Mouse (Mus musculus) brain, embryonic 18.5 days (tissue): Measurements from ENCODE around the gene Aff4.

ENCODE experiments used
- DNase-seq: peaks from one replicate; pipeline ENCODE4 v3.0.0-alpha.2; 2012; ENCODE audit warnings: low read depth, low spot score

The Aff4 gene

DNA sequence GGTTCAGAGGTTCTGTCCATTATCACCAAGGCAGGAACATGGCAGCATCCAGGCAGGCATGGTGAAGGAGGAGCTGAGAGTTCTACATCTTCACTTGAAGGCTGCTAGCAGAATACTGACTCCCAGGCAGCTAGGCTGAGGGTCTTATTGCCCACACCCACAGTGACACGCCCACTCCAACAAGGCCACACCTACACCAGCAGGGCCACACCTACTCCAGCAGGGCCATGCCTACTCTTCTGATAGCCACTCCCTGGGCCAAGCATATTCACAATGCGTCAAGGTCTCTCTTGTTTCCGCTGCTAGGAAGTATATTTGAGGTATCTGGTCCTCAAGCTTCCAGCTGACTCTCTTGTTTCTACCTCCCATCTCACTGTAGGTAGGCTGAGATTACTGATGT, 108.4 kb downstream of the Aff4 start:
- DNase-seq: no peak

DNA sequence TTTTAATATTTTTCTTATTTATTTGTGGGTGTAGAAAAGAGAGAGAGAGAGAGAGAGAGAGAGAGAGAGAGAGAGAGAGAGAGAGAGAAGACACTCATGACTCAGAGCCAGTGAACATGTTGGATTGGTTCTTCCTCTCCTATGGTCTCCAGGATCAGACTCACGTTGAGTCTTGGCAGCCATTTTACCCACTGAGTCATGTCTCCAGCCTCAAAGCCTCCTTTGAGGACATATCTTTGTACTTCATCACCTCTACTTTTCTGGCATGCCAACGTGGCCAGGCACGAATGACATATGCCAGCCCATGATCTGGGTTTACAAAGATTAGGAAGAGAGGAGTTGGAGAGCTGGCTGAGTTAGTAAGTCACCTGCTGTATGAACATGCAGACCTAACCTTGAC, 109.6 kb downstream of the Aff4 start:
- DNase-seq: no peak

DNA sequence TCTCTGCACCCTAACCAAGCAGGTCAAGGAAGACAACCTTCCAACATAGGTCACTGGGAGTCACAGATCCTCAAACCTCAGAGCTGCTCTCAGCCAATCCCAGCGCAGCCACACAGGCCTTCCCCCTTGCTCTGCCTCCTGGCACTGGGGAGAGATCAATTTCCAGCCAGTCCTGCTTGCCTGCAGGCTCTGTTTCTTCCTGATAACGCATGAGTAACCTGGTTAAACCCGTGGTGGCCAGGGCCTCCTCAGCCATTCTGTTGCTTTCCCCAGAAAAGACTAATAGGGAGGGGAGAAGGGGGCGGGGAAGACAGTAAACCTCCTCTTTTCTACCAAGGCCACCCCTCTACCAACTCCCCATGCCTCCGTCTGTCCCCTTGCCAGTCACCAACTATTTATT, 111.1 kb downstream of the Aff4 start:
- DNase-seq: no peak

DNA sequence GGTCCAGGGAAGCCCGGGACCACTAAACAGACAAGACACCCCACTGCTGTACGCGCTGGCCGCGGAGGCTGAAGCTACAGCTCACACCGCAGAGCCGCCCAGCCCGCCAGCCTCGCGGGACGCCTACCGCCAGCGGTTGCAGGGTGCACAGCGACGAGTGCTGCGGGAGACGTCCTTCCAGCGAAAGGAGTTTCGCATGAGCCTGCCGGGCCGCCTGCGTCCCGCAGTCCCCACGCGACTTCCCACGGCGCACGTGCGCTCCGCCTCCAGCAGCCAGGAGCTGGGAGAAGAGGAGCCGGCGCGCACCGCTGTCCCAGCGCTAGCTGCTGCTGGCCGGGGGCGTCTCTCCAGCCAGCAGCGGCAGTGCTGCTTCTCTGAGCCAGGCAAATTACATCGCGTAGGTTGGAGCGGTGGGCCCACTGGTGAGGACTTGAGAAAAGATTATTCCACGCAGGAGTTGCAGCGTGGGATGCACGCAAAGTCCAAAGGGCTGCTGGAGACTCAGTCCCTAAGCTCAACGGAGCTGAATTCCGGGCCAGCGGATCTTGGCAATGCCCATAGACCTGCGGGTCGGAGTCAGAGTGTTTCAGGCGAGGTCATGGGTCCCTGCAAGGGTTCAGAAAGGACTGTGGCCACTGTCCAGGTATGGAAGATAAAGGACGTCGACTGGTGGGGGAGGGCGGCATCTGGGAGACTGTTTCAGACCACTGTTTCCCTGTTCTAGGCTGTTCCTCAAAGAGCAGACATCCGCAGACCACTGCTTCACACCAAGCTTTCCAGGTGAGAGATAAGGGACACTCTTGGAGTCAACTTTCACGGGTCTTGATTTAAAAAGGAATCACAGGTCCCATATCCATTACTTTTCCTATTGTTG, 113.2 kb downstream of the Aff4 start:
- no peak for DNase-seq

DNA sequence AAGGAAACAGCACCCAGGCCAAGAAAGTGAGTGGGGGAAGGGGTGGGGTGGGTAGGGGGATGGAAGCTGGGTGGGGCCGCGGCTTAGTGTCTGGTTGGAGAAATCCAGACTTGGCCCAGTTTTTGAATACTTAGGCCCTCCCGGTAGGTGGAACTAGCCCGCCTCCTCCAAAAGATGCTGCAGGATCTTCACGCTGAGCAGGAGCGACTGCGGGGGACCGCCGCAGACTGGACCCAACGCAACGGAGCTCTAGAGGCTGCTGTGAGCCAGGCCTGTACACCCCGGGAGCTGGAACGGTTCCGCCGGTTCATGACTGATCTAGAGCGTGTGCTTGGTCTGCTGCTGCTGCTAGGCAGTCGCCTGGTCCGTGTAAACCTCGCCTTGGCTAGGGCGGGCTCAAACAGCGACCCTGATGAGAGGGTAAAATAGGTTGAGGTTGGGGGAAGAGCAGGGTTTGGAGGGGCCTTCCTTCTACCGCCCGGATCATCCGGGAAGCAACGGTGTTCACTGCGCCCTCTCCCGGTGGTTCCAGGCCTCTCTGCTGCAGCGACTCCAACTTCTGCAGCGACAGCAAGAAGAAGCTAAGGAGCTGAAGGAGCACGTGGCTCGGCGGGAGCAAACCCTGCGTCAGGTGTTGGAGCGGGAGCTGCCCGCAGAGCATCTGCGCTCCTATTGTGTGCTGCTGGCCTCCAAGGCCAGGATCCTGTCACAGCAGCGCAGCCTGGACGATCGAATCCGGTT, 115.8 kb downstream of the Aff4 start:
- DNase-seq: no peak

DNA sequence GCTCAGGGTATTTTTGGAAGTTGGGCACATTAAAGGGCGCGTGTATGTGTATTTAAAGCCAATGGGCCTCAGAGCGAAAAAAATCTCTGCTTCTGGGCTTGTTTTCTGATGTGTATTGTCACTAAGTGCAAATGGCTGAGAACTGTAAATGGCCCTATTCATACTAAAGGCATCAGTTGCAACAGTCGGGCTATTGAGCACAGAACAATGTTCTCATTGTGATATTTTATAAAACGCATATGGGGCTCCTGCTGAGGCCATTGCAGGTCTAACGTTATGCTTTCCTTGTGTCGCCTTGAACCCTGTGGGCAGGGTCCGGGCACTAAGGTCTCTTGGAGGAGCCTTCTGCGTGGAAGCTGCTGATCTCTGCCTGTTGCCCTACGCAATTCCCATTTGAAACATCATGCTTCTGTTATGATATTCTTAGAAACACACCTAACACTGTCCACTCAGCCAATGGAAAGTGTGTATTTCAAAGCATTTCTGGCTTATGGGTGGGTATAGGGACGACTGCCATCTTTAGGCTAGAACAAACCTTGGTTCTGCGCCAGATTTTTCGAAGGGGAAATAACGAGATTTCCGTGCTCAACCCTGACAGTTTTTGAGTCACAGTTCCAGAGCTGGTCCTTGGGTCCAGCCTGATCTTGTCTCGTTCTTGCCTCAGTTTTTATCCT, 118.8 kb downstream of the Aff4 start:
- no peak for DNase-seq

DNA sequence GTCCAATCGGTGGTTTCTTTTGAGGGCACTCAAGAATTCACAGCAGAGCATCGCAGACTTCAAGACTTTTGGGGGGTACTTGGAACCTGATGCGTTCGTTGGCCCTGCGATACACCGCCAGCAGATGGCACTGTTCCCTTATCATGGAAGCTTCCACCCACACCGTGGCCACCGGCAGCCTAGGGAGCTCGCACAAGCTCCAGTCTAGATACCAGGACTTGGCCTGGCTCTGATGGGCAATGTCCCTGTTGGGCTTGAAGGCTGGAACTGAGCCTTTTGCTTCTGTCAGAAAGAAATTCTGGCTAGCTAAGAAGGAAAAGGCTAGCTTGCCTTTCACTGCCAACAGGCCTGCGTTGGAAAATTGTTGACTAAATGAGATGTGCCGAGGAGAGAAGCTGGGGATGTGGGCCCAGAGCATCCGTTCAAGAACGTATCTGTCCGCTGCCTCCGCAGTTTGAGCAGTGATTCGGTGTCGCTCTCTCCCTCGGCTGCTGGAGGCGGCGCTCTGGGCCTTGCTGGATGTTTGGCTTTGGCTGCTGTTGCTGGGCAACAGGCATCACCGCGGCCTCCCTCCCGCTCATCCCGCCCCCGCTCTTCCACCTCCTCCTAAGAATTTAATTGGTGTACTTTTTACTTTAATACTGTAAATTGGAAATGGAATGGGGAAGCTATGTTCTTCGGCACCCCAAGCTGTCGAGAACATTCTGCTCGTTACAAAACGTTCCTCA, 119.5 kb downstream of the Aff4 start, which contains the start of gene Gm9837:
Gene Gm9837 (minus strand): TSS at position 512 of the 728 bp plus-strand sequence.
- DNase-seq: peak; percentile 76
